In genomic region chr2:72978901-72979658, GRCm38 (mm10) we compare ENCODE assay signal across 8 mouse cellular contexts. TPM values are rescaled to one million over a fixed set of nuclear protein-coding genes. Genes with fewer than 3 reads are reported as not detected.
A peak's percentile ranks its signal among the peaks of the same experiment; 100 is the strongest.
DNase-seq lines count a peak whose midpoint lies in the region; ATAC-seq and TF ChIP-seq lines count a peak whose summit lies in the region.

No protein-coding gene starts in this region.

- peak overlapping the region; percentile 98 for H3K4me3 ChIP-seq in hindbrain, embryonic 13.5 days

- H3K4me1 ChIP-seq in hindbrain, embryonic 13.5 days (replicated peaks) = peaks cover 26% of the 10 kb centered on the region

- H3K27ac ChIP-seq in hindbrain, embryonic 13.5 days = peak overlapping the region; percentile 100

- CTCF ChIA-PET in Patski (lab: Charles Lee) = no interaction called here

- no peaks in the 10 kb centered on the region for H3K9me3 ChIP-seq in hindbrain, embryonic 13.5 days

- ATAC-seq in Patski = peak; percentile 70
- ATAC-seq in hindbrain, embryonic 13.5 days (ENCODE audit: low FRiP score) = peak; percentile 82

- TF ChIP-seq CTCF in Patski (IDR thresholded peaks at IDR 0.05) = no peak

- H3K36me3 ChIP-seq in hindbrain, embryonic 13.5 days = peaks cover 3% of the 10 kb centered on the region; the same call in 1 of the 2 replicates

- no peak for DNase-seq in Patski (ENCODE audit: low read depth, low spot score)
- peak; percentile 95 to 96 for DNase-seq in cerebellum, postnatal 10 days
- peak; percentile 71 to 72 for DNase-seq in frontal cortex, postnatal 14 days (ENCODE audit: low spot score in 2 of 2)
- DNase-seq in layer of hippocampus, postnatal 36 days = peak; percentile 83 to 86
- DNase-seq in lung, postnatal 25 days (ENCODE audit: low spot score) = peak; percentile 94
- DNase-seq in retina, embryonic 14.5 days (ENCODE audit: low spot score) = peak; percentile 82
- peak; percentile 89 to 92 for DNase-seq in thymus, postnatal 36 days

- H3K27me3 ChIP-seq in Patski = no peaks in the 10 kb centered on the region
- H3K27me3 ChIP-seq in hindbrain, embryonic 13.5 days = no peaks in the 10 kb centered on the region

- in situ Hi-C loops in Patski (cut with MboI; ENCODE audit: low pct_unique_long_range_greater_than_20kb) = no loop called here

- peak overlapping the region; percentile 100 for H3K9ac ChIP-seq in hindbrain, embryonic 13.5 days

- POLR2A ChIA-PET in Patski (lab: Charles Lee) = interaction anchor here (1.0 to 1.7 kb wide), 3 partner anchors 17 to 69 kb away, joined by 3 to 5 read pairs (median 3); no protein-coding TSS in a partner anchor

- under 1% methylated on average over 55 of the region's 107 CpGs for WGBS in hindbrain, embryonic 13.5 days

- peak overlapping the region; percentile 60 for H3K4me2 ChIP-seq in hindbrain, embryonic 13.5 days

RNA-seq across cellular contexts. Expression of gene Sp3, which starts 1.2 kb away (rescaled TPM):
- polyA plus RNA-seq in Patski (2021) = 48.9 TPM
- polyA plus RNA-seq in hindbrain, embryonic 13.5 days (2015; fragmentation: Nextera tagmentation; extraction: Ambion mirVana) = 43.3 and 44.5 TPM in 2 replicates
- 10 to 100 TPM; 63.5 to 73.7 TPM for total RNA-seq in layer of hippocampus, postnatal 36 days (2021)

RNA-seq across cellular contexts. Expression of gene Gm11084, which starts 7.4 kb away (rescaled TPM):
- not detected for polyA plus RNA-seq in Patski (2021)
- not detected in 2 replicates for polyA plus RNA-seq in hindbrain, embryonic 13.5 days (2015; fragmentation: Nextera tagmentation; extraction: Ambion mirVana)
- total RNA-seq in layer of hippocampus, postnatal 36 days (2021) = not detected
